Mouse (Mus musculus) stomach, postnatal 0 days (tissue): ENCODE data around the gene Onecut1.

Experiments used
- CTCF ChIP-seq: IDR thresholded peaks from 2 replicates; pipeline ENCODE4 v1.5.1; 2016; ENCODE audit warnings: antibody characterized with exemption, low read depth, mild to moderate bottlenecking, moderate library complexity
- EP300 ChIP-seq: optimal IDR thresholded peaks from 2 replicates; pipeline ENCODE3; 2016; ENCODE audit warnings: antibody characterized with exemption

DNA sequence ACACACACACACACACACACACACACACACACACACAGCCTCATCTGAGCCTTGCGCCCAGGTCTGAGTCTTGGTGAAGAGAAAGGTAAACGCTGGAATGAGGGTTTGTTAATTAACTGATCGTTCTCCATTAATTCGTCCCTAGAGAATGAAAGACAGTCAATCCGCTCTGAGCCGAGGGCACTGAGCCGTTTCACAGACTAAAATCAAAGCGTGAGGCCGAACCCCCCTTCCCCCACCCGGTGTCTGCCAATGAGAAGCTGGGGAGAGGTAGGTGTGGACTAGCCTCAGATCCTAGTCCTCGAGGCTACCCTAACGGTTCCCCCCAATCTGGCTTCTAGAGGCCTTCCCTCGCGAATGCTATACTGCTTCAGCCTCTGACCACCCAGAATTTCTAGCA lies 2.8 kb downstream of the Onecut1 start:
- no peak for TF ChIP-seq CTCF
- TF ChIP-seq EP300 = no peak
